Mouse (Mus musculus): ENCODE data around the gene Mpped1.

DNA sequence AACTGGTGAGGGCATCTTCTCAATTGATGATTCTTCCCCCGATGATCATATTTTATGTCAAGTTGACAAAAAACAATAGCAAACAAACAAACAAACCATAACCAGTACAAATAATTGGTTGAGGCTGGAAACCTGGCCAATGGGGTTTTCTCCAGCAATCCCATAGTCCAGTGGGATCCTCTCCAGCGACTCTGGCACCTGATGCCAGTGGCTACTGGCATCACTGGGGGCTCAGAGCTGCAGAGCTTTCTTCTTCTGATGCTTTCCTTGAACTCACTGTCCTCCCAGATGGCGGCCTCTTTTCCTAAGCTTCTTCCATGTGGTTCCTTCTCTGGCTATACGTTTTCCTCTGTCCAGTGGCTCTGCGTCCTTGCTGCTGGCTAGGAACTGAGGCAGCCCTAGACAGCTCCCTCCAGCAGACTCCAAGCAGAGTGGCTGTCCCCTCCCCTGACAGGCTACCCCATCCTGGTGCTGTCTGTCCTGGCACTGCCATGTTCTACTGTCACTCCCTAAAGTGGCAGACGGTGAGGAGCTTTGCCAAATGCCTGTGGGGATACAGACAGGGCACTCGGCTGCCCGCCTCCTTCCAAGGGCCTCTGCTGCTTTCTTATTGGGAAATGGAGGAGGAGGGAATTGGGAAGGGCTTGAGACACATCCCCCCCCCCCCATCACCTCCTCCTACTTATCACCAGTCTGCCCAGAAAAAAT lies 7.8 kb upstream of the Mpped1 start:
- TF ChIP-seq POLR2A (IDR thresholded peaks at IDR 0.05; ENCODE audit: low read depth, low read length) = no peak
- no peak for TF ChIP-seq CTCF (IDR thresholded peaks at IDR 0.05; ENCODE audit: extremely low read depth, insufficient read depth, insufficient read length, insufficient replicate concordance)

All from spleen, adult 2 months (tissue).